Mouse (Mus musculus) megakaryocyte progenitor cell, adult 5-6 weeks (primary cell): ENCODE data around the gene Asap2. TPM values are rescaled to one million over a fixed set of nuclear protein-coding genes. Genes with fewer than 3 reads are reported as not detected.

Experiments
- ATAC-seq: replicated peaks from 2 replicates; pipeline ENCODE4 v1.8.0; 2016; ENCODE audit warnings: mild to moderate bottlenecking, moderate TSS enrichment, inconsistent platforms; ENCODE audit not compliant: poor library complexity
- total RNA-seq, 2 experiments: library from RNA; stranded (forward) in 1 of 2; stranded (reverse) in 1 of 2; fragments of 157-497, 149-512 nt in 1 of 2; fragments of 200-1000 nt in 1 of 2; gene quantifications; 2 replicates each; pipeline versions ENCODE4 v1.2.3 to v1.2.4; 2015 to 2017

Gene Asap2
- total RNA-seq, 2 experiments from 2014 or later: 2.4 to 4.3 TPM

- no peak for ATAC-seq
Measured at GRCm38 (mm10) chr12:21165157-21165556, 174.9 kb downstream of the Asap2 start.

GRCm38 (mm10) chr12:21165891-21166342 is 175.7 kb downstream of the Asap2 start:
- ATAC-seq: no peak

- peak; percentile 61 for ATAC-seq
Measured at GRCm38 (mm10) chr12:21166884-21167575, 176.8 kb downstream of the Asap2 start.

- no peak for ATAC-seq
Measured at GRCm38 (mm10) chr12:21167741-21168140, 177.5 kb downstream of the Asap2 start.

GRCm38 (mm10) chr12:21168149-21168548 is 177.9 kb downstream of the Asap2 start:
- ATAC-seq: no peak

- no peak for ATAC-seq
Measured at GRCm38 (mm10) chr12:21171776-21172490, 181.7 kb downstream of the Asap2 start.

GRCm38 (mm10) chr12:21173847-21174412 is 183.7 kb downstream of the Asap2 start:
- no peak for ATAC-seq

GRCm38 (mm10) chr12:21176399-21176798 is 186.1 kb downstream of the Asap2 start:
- ATAC-seq: no peak

GRCm38 (mm10) chr12:21177123-21177698 is 187.0 kb downstream of the Asap2 start:
- no peak for ATAC-seq

GRCm38 (mm10) chr12:21180091-21180490 is 189.8 kb downstream of the Asap2 start:
- peak; percentile 77 for ATAC-seq

GRCm38 (mm10) chr12:21182786-21183185 is 192.5 kb downstream of the Asap2 start:
- no peak for ATAC-seq

GRCm38 (mm10) chr12:21183321-21183720 is 193.1 kb downstream of the Asap2 start:
- no peak for ATAC-seq

GRCm38 (mm10) chr12:21186145-21186544 is 195.9 kb downstream of the Asap2 start:
- ATAC-seq: no peak

GRCm38 (mm10) chr12:21188880-21189279 is 198.6 kb downstream of the Asap2 start:
- no peak for ATAC-seq

- peak; percentile 55 for ATAC-seq
Measured at GRCm38 (mm10) chr12:21191546-21191945, 201.3 kb downstream of the Asap2 start.

GRCm38 (mm10) chr12:21195497-21195896 is 205.2 kb downstream of the Asap2 start:
- ATAC-seq: no peak

- ATAC-seq: no peak
Measured at GRCm38 (mm10) chr12:21196420-21196819, 206.2 kb downstream of the Asap2 start.

- no peak for ATAC-seq
Measured at GRCm38 (mm10) chr12:21200613-21201012, 210.4 kb downstream of the Asap2 start.

- ATAC-seq: no peak
Measured at GRCm38 (mm10) chr12:21201485-21202269, 211.4 kb downstream of the Asap2 start.

- peak; percentile 29 for ATAC-seq
Measured at GRCm38 (mm10) chr12:21204701-21205312, 214.5 kb downstream of the Asap2 start.
